Comparison of ENCODE assay signal across 13 mouse cellular contexts in the genomic region with DNA sequence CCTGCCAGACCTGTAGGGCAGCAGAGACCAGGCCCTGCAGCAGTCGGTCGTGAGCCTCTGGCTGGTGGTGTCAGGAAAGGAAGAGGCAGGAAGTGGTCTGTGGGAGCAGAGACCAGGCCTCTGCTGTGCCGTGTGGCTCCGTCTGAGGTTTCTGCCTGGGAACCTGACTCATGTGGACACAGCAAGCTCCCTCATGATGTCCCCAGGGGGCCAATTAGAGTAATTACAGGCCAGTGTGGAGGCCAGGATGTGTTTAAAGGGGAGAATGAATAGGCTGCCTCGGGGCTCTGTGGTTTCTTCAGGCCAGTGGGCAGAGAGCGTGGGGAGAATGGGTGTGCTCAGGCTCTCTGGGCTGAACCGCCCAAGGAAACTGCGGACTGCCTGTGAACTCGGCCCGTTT.
DNase-seq lines count a peak whose midpoint lies in the region; ATAC-seq lines count a peak whose summit lies in the region.
"Had no signal": no experiment of that assay in that cellular context is flagged by ENCODE, and none has a peak within 500 bp of the region (broad histone marks: within the 10 kb centered on the region; RNA-seq: fewer than 3 reads in every experiment).

No protein-coding gene starts in this region.

- ATAC-seq in kidney, embryonic 14.5 days (ENCODE audit: low FRiP score, low TSS enrichment), result 0 out of 2 replicates have a peak, but pooled peaks have one; percentile 20

- H3K27me3 ChIP-seq in kidney, embryonic 14.5 days (ENCODE audit: control insufficient read depth, insufficient read depth, low read length), result peaks cover 5% of the 10 kb centered on the region; the same call in 1 of the 2 replicates
- H3K27me3 ChIP-seq: hindbrain, embryonic 15.5 days had no signal

- H3K9me3 ChIP-seq in kidney, embryonic 14.5 days (ENCODE audit: control insufficient read depth, low read length), result peaks cover 9% of the 10 kb centered on the region; the same call in 1 of the 2 replicates
- H3K9me3 ChIP-seq: hindbrain, embryonic 15.5 days had no signal

- H3K9ac ChIP-seq in kidney, embryonic 14.5 days (ENCODE audit: low read depth, low read length), result no peak overlapping the region
- H3K9ac ChIP-seq: hindbrain, embryonic 15.5 days; lung, embryonic 14.5 days; neural tube, embryonic 13.5 days had no signal

- H3K36me3 ChIP-seq in kidney, embryonic 14.5 days (ENCODE audit: control insufficient read depth, insufficient read depth, low read length), result no peaks in the 10 kb centered on the region
- H3K36me3 ChIP-seq: hindbrain, embryonic 15.5 days; neural tube, embryonic 13.5 days had no signal

- 0 out of 2 replicates have a peak, but pooled peaks cover 8% of the 10 kb centered on the region for H3K4me1 ChIP-seq in kidney, embryonic 14.5 days (ENCODE audit: control insufficient read depth, insufficient read depth, low read length)
- H3K4me1 ChIP-seq: hindbrain, embryonic 15.5 days had no signal

- H3K4me2 ChIP-seq in kidney, embryonic 14.5 days (replicated peaks; ENCODE audit: low read depth, low read length), result no peak overlapping the region
- H3K4me2 ChIP-seq: hindbrain, embryonic 15.5 days; lung, embryonic 14.5 days; neural tube, embryonic 13.5 days had no signal

- no peak for DNase-seq in kidney, postnatal 25 days
- DNase-seq in NIH3T3 (ENCODE audit: low read depth), result peak; percentile 87
- peak; percentile 65 for DNase-seq in induced T-regulatory cell, adult 2 months (ENCODE audit: low read depth)
- peak; percentile 29 to 34 for DNase-seq in thymus, postnatal 10 days (ENCODE audit: low spot score in 2 of 2)
- no peak for DNase-seq in layer of hippocampus, adult 18-20 months (ENCODE audit: low spot score in 2 of 2)
- DNase-seq in lung, postnatal 25 days (ENCODE audit: low spot score), result no peak
- DNase-seq in layer of hippocampus, postnatal 25 days (ENCODE audit: extremely low spot score in 1 of 2, low spot score in 1 of 2), result no peak
- DNase-seq: gastrocnemius, postnatal 36 days; layer of hippocampus, postnatal 36 days; lung, embryonic 14.5 days had no signal

- H3K4me3 ChIP-seq in kidney, embryonic 14.5 days (ENCODE audit: low read length), result no peak overlapping the region
- H3K4me3 ChIP-seq: hindbrain, embryonic 15.5 days; neural tube, embryonic 13.5 days had no signal

- no peak overlapping the region for H3K27ac ChIP-seq in kidney, embryonic 14.5 days (ENCODE audit: low read depth, low read length)
- H3K27ac ChIP-seq: hindbrain, embryonic 15.5 days; neural tube, embryonic 13.5 days had no signal

- 26% methylated on average over 10 of the region's 10 CpGs for WGBS in kidney, embryonic 14.5 days

Comparison
In these comparisons a context has a peak if more than half of its experiments do, and no peak if none do; other contexts are left out.
1. DNase-seq: peak in NIH3T3 (single experiment), induced T-regulatory cell, adult 2 months (single experiment) and thymus, postnatal 10 days (2 of 2); none in kidney, postnatal 25 days (0 of 2), layer of hippocampus, adult 18-20 months (0 of 2), lung, postnatal 25 days (single experiment) and layer of hippocampus, postnatal 25 days (0 of 2).